Mouse (Mus musculus) cerebellum, adult 2 months (tissue): ENCODE measurements around the gene Wwox.

Experiments used
- CTCF ChIP-seq: fragments of 200-500 bp; IDR thresholded peaks from 2 replicates; pipeline ENCODE4 v1.5.1; 2011; ENCODE audit warnings: low read depth, mild to moderate bottlenecking, control low read depth, low read length, moderate library complexity, borderline replicate concordance; ENCODE audit not compliant: insufficient read depth
- POLR2A ChIP-seq: fragments of 200-500 bp; IDR thresholded peaks from 2 replicates; pipeline ENCODE4 v1.6.1; 2011; ENCODE audit warnings: low read length, control low read depth, borderline replicate concordance; ENCODE audit not compliant: insufficient read depth

GRCm38 (mm10) chr8:114973002-114973461, 533.6 kb downstream of the Wwox start:
- TF ChIP-seq POLR2A, result no peak
- no peak for TF ChIP-seq CTCF
